8 mouse cellular contexts compared by ENCODE assay signal in genomic region chr13:21974726-21975473, GRCm38 (mm10). TPM values are rescaled to one million over a fixed set of nuclear protein-coding genes. Genes with fewer than 3 reads are reported as not detected.
A peak's percentile ranks its signal among the peaks of the same experiment; 100 is the strongest.
DNase-seq lines count a peak whose midpoint lies in the region; ATAC-seq and TF ChIP-seq lines count a peak whose summit lies in the region.

No protein-coding gene starts in this region.

- peak overlapping the region; percentile 94 for H3K27ac ChIP-seq in embryonic facial prominence, embryonic 10.5 days (replicated peaks)
- peak overlapping the region; percentile 85 for H3K27ac ChIP-seq in intestine, postnatal 0 days (ENCODE audit: low read depth, low read length)
- peak overlapping the region; percentile 96 for H3K27ac ChIP-seq in midbrain, embryonic 10.5 days (replicated peaks)

- H3K27me3 ChIP-seq in embryonic facial prominence, embryonic 10.5 days (replicated peaks; ENCODE audit: low read depth, poor library complexity, severe bottlenecking), result peaks cover 20% of the 10 kb centered on the region
- H3K27me3 ChIP-seq in intestine, postnatal 0 days (replicated peaks; ENCODE audit: control insufficient read depth, insufficient read depth, low read length), result 0 out of 2 replicates have a peak, but pooled peaks cover 4% of the 10 kb centered on the region
- H3K27me3 ChIP-seq in midbrain, embryonic 10.5 days (ENCODE audit: low read depth, poor library complexity, severe bottlenecking), result peaks cover 28% of the 10 kb centered on the region

- peak overlapping the region; percentile 79 for H3K9ac ChIP-seq in intestine, postnatal 0 days (ENCODE audit: low read depth, low read length)

- H3K4me1 ChIP-seq in embryonic facial prominence, embryonic 10.5 days, result no peaks in the 10 kb centered on the region
- H3K4me1 ChIP-seq in intestine, postnatal 0 days (replicated peaks; ENCODE audit: control insufficient read depth, insufficient read depth, low read length), result no peaks in the 10 kb centered on the region
- no peaks in the 10 kb centered on the region; the same call in 1 of the 2 replicates for H3K4me1 ChIP-seq in midbrain, embryonic 10.5 days

- TF ChIP-seq CTCF in intestine, postnatal 0 days (IDR thresholded peaks at IDR 0.05; ENCODE audit: low read depth), result no peak

- intact Hi-C loops in left cerebral cortex, postnatal 36 days (cut with DNase I), result loop anchor here (1.0 to 2.0 kb wide), 2 partner anchors 34 to 54 kb away; no protein-coding TSS in a partner anchor

- no peaks in the 10 kb centered on the region for H3K36me3 ChIP-seq in embryonic facial prominence, embryonic 10.5 days (replicated peaks)
- H3K36me3 ChIP-seq in intestine, postnatal 0 days (ENCODE audit: control insufficient read depth, insufficient read depth), result no peaks in the 10 kb centered on the region
- H3K36me3 ChIP-seq in midbrain, embryonic 10.5 days, result no peaks in the 10 kb centered on the region

- 5% methylated on average over 20 of the region's 20 CpGs for WGBS in embryonic facial prominence, embryonic 10.5 days
- WGBS in intestine, postnatal 0 days, result 4% methylated on average over 20 of the region's 20 CpGs
- 6% methylated on average over 20 of the region's 20 CpGs for WGBS in midbrain, embryonic 10.5 days

- H3K9me3 ChIP-seq in embryonic facial prominence, embryonic 10.5 days, result no peaks in the 10 kb centered on the region
- H3K9me3 ChIP-seq in intestine, postnatal 0 days (ENCODE audit: control insufficient read depth), result no peaks in the 10 kb centered on the region
- H3K9me3 ChIP-seq in midbrain, embryonic 10.5 days (replicated peaks), result no peaks in the 10 kb centered on the region

- ATAC-seq in granulocyte monocyte progenitor cell, adult 5-6 weeks (replicated peaks; ENCODE audit: poor library complexity, severe bottlenecking), result peak; percentile 57
- ATAC-seq in intestine, postnatal 0 days, result peak; percentile 85

- peak overlapping the region; percentile 50 for H3K4me2 ChIP-seq in intestine, postnatal 0 days (replicated peaks; ENCODE audit: low read depth)

- DNase-seq in ovary, adult 18-20 months (ENCODE audit: low spot score), result peak; percentile 15
- no peak for DNase-seq in ovary, postnatal 10 days (ENCODE audit: low spot score)
- peak; percentile 77 for DNase-seq in embryonic facial prominence, embryonic 10.5 days (ENCODE audit: low spot score)
- DNase-seq in left cerebral cortex, postnatal 36 days (ENCODE audit: low spot score in 2 of 2), result peak; percentile 60 to 65
- peak; percentile 79 for DNase-seq in midbrain, embryonic 10.5 days (ENCODE audit: low spot score)
- peak; percentile 77 for DNase-seq in skeletal muscle tissue, adult 2 months (ENCODE audit: low read depth, low spot score)

- peak overlapping the region; percentile 70 for H3K4me3 ChIP-seq in embryonic facial prominence, embryonic 10.5 days
- H3K4me3 ChIP-seq in intestine, postnatal 0 days (ENCODE audit: low read depth, low read length), result peak overlapping the region; percentile 65
- peak overlapping the region; percentile 68 for H3K4me3 ChIP-seq in midbrain, embryonic 10.5 days

RNA-seq across cellular contexts. Expression of gene Pom121l2, which starts 6.1 kb away (rescaled TPM):
- 0.06 TPM in 1 of 2 replicates, not detected in the other for polyA plus RNA-seq in embryonic facial prominence, embryonic 10.5 days (2016; fragmentation: Nextera tagmentation; extraction: Ambion mirVana)
- not detected in 2 replicates for total RNA-seq in granulocyte monocyte progenitor cell, adult 5-6 weeks (2014; fragmentation: Nextera tagmentation)
- total RNA-seq in granulocyte monocyte progenitor cell, adult 5-6 weeks (2017), result not detected in 2 replicates
- not detected in 2 replicates for polyA plus RNA-seq in intestine, postnatal 0 days (2015; fragmentation: Nextera tagmentation; extraction: Ambion mirVana)
- not detected for total RNA-seq in left cerebral cortex, postnatal 36 days (2021)
- polyA plus RNA-seq in midbrain, embryonic 10.5 days (2016; fragmentation: Nextera tagmentation; extraction: Ambion mirVana), result 0.11 TPM in 1 of 2 replicates, not detected in the other

RNA-seq across cellular contexts. Expression of gene Zfp184, which starts 30.0 kb away (rescaled TPM):
- 23.1 and 24.9 TPM in 2 replicates for polyA plus RNA-seq in embryonic facial prominence, embryonic 10.5 days (2016; fragmentation: Nextera tagmentation; extraction: Ambion mirVana)
- total RNA-seq in granulocyte monocyte progenitor cell, adult 5-6 weeks (2014; fragmentation: Nextera tagmentation), result 13.3 and 15.7 TPM in 2 replicates
- 13.3 and 16.3 TPM in 2 replicates for total RNA-seq in granulocyte monocyte progenitor cell, adult 5-6 weeks (2017)
- 1.2 TPM in 2 replicates for polyA plus RNA-seq in intestine, postnatal 0 days (2015; fragmentation: Nextera tagmentation; extraction: Ambion mirVana)
- total RNA-seq in left cerebral cortex, postnatal 36 days (2021), result 1 to 10 TPM; 3.7 to 4.2 TPM
- 23.8 and 24.8 TPM in 2 replicates for polyA plus RNA-seq in midbrain, embryonic 10.5 days (2016; fragmentation: Nextera tagmentation; extraction: Ambion mirVana)

RNA-seq across cellular contexts. Expression of gene Prss16, which starts 34.6 kb away (rescaled TPM):
- polyA plus RNA-seq in embryonic facial prominence, embryonic 10.5 days (2016; fragmentation: Nextera tagmentation; extraction: Ambion mirVana), result 0.13 and 0.54 TPM in 2 replicates
- 12.8 and 15.1 TPM in 2 replicates for total RNA-seq in granulocyte monocyte progenitor cell, adult 5-6 weeks (2014; fragmentation: Nextera tagmentation)
- 8.3 and 9.1 TPM in 2 replicates for total RNA-seq in granulocyte monocyte progenitor cell, adult 5-6 weeks (2017)
- 4.0 and 4.1 TPM in 2 replicates for polyA plus RNA-seq in intestine, postnatal 0 days (2015; fragmentation: Nextera tagmentation; extraction: Ambion mirVana)
- 1 to 10 TPM in 1 of 2 experiments, under 1 TPM in 1; 0.34 to 1.1 TPM for total RNA-seq in left cerebral cortex, postnatal 36 days (2021)
- polyA plus RNA-seq in midbrain, embryonic 10.5 days (2016; fragmentation: Nextera tagmentation; extraction: Ambion mirVana), result not detected in 2 replicates

Comparison
In these comparisons a context has a peak if more than half of its experiments do, and no peak if none do; other contexts are left out.
1. RNA of gene Zfp184, which starts 30.0 kb away (polyA plus RNA-seq): 23.1 to 24.9 TPM in embryonic facial prominence, embryonic 10.5 days and 23.8 to 24.8 TPM in midbrain, embryonic 10.5 days; 1.2 TPM in intestine, postnatal 0 days; every median in the first group is over 10 times any median in the second.
2. Peak in every context shown above with its lines, with median percentiles within 50 percentile points of each other: H3K27ac ChIP-seq and H3K4me3 ChIP-seq.